Mouse (Mus musculus): ENCODE data around the gene Crxos. TPM values are rescaled to one million over a fixed set of nuclear protein-coding genes. Genes with fewer than 3 reads are reported as not detected.

The Crxos gene
- total RNA-seq, 2 experiments from 2014 or later: not detected

Other genes starting within 250 kb of the Crxos start
- gene Obox3, start 242.7 kb upstream of the Crxos start, total RNA-seq (2021): not detected
- not detected for gene Obox5, start 132.5 kb upstream of the Crxos start, total RNA-seq (2021)
- not detected for gene Obox6, start 42.9 kb upstream of the Crxos start, total RNA-seq (2021)
- gene Crx, start 2.6 kb upstream of the Crxos start, total RNA-seq (2021): not detected
- gene Selenow, start 39.8 kb downstream of the Crxos start, total RNA-seq (2021): 100 to 1,000 TPM; 759 to 773 TPM
- 100 to 1,000 TPM; 121 to 127 TPM for gene Nop53, start 63.5 kb downstream of the Crxos start, total RNA-seq (2021)
- gene Ehd2, start 85.0 kb downstream of the Crxos start, total RNA-seq (2021): 100 to 1,000 TPM in 1 of 2 experiments, 10 to 100 TPM in 1; 91.3 to 101 TPM
- 1 to 10 TPM; 7.9 to 8.8 TPM for gene Bicra, start 165.3 kb downstream of the Crxos start, total RNA-seq (2021)
- gene Zfp541, start 179.2 kb downstream of the Crxos start, total RNA-seq (2021): not detected
- gene Napa, start 215.8 kb downstream of the Crxos start, total RNA-seq (2021): 100 to 1,000 TPM; 102 to 107 TPM
- 10 to 100 TPM; 12.2 to 14.4 TPM for gene Kptn, start 237.3 kb downstream of the Crxos start, total RNA-seq (2021)
- under 1 TPM; 0.24 to 0.25 TPM for gene Slc8a2, start 247.2 kb downstream of the Crxos start, total RNA-seq (2021)

All from gastrocnemius, postnatal 14 days (tissue).